Mouse (Mus musculus): Measurements from ENCODE around the gene St8sia4. TPM values are rescaled to one million over a fixed set of nuclear protein-coding genes. Genes with fewer than 3 reads are reported as not detected.

St8sia4 gene
- polyA plus RNA-seq, 1 experiment, result not detected

DNA sequence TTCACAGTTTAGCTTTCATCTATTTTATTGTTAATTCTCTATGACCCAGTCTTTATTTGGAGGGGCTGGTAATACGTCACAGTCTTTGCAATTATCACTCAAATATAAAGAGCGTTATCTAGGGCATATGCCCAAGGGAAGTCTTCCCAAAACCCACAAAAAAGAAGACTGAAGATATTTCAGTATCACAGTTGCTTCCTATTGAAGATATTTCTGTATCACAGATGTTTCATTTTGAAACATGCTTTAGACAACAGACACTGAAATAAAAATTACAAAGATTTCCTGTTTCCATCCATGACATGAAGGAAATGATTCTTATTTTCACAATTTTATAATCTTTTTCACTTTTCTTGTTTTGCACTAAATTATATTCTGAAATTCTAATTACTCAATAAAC is 57.4 kb downstream of the St8sia4 start:
- TF ChIP-seq CTCF (IDR thresholded peaks at IDR 0.05; ENCODE audit: insufficient read depth, low read depth, low read length), result no peak
- no peak for TF ChIP-seq POLR2A (IDR thresholded peaks at IDR 0.05; ENCODE audit: insufficient read depth, low read depth, low read length)
- Histone ChIP-seq H3K4me1 (ENCODE audit: control insufficient read depth, insufficient read depth, low read length) (no peaks in the 10 kb centered on the region), H3K4me3 (ENCODE audit: insufficient read depth, low read depth, low read length) (no peak overlapping the region), H3K27ac (ENCODE audit: insufficient read depth, low read depth, low read length) (no peak overlapping the region)
- 73% methylated on average over 2 of the region's 2 CpGs for WGBS

GRCm38 (mm10) chr1:95609045-95609444 is 58.3 kb downstream of the St8sia4 start:
- no peak overlapping the region for H3K4me3 ChIP-seq (ENCODE audit: insufficient read depth, low read depth, low read length)
- no peaks in the 10 kb centered on the region for H3K4me1 ChIP-seq (ENCODE audit: control insufficient read depth, insufficient read depth, low read length)
- H3K27ac ChIP-seq (ENCODE audit: insufficient read depth, low read depth, low read length), result no peak overlapping the region
- 89% methylated on average over 5 of the region's 5 CpGs for WGBS
- TF ChIP-seq POLR2A (IDR thresholded peaks at IDR 0.05; ENCODE audit: insufficient read depth, low read depth, low read length) (no peak), CTCF (IDR thresholded peaks at IDR 0.05; ENCODE audit: insufficient read depth, low read depth, low read length) (no peak)

GRCm38 (mm10) chr1:95605458-95605857 is 61.9 kb downstream of the St8sia4 start:
- Histone ChIP-seq H3K4me1 (ENCODE audit: control insufficient read depth, insufficient read depth, low read length) (no peaks in the 10 kb centered on the region), H3K4me3 (ENCODE audit: insufficient read depth, low read depth, low read length) (no peak overlapping the region), H3K27ac (ENCODE audit: insufficient read depth, low read depth, low read length) (no peak overlapping the region)
- TF ChIP-seq CTCF (IDR thresholded peaks at IDR 0.05; ENCODE audit: insufficient read depth, low read depth, low read length) (no peak), POLR2A (IDR thresholded peaks at IDR 0.05; ENCODE audit: insufficient read depth, low read depth, low read length) (no peak)
- WGBS, result 92% methylated on average over 2 of the region's 2 CpGs

GRCm38 (mm10) chr1:95598108-95598507 is 69.3 kb downstream of the St8sia4 start:
- Histone ChIP-seq H3K4me1 (ENCODE audit: control insufficient read depth, insufficient read depth, low read length) (no peaks in the 10 kb centered on the region), H3K4me3 (ENCODE audit: insufficient read depth, low read depth, low read length) (no peak overlapping the region), H3K27ac (ENCODE audit: insufficient read depth, low read depth, low read length) (no peak overlapping the region)
- WGBS, result 91% methylated on average over 1 of the region's 1 CpGs
- TF ChIP-seq POLR2A (IDR thresholded peaks at IDR 0.05; ENCODE audit: insufficient read depth, low read depth, low read length) (no peak), CTCF (IDR thresholded peaks at IDR 0.05; ENCODE audit: insufficient read depth, low read depth, low read length) (no peak)

DNA sequence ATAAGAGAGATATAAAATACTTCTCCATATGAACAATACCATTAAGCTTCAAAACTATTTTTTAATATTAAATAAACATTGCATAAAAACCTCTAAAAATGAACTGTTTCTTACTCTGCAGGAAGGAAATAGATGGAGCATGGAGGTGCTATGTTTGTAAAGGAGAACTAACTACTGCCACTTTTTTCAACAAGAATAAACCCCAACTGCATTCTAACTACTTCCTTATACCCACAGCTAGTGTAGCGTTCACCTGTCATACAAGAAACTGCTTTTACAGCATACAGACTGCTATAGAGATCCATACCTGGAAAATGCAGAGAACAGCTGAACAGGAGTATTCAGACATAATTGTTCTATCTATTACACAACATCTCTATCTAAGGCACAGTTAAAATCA is 70.5 kb downstream of the St8sia4 start:
- no peak for TF ChIP-seq POLR2A (IDR thresholded peaks at IDR 0.05; ENCODE audit: insufficient read depth, low read depth, low read length)
- TF ChIP-seq CTCF (IDR thresholded peaks at IDR 0.05; ENCODE audit: insufficient read depth, low read depth, low read length), result no peak
- no peaks in the 10 kb centered on the region for H3K4me1 ChIP-seq (ENCODE audit: control insufficient read depth, insufficient read depth, low read length)
- H3K27ac ChIP-seq (ENCODE audit: insufficient read depth, low read depth, low read length), result no peak overlapping the region
- WGBS, result 92% methylated on average over 1 of the region's 1 CpGs
- no peak overlapping the region for H3K4me3 ChIP-seq (ENCODE audit: insufficient read depth, low read depth, low read length)

DNA sequence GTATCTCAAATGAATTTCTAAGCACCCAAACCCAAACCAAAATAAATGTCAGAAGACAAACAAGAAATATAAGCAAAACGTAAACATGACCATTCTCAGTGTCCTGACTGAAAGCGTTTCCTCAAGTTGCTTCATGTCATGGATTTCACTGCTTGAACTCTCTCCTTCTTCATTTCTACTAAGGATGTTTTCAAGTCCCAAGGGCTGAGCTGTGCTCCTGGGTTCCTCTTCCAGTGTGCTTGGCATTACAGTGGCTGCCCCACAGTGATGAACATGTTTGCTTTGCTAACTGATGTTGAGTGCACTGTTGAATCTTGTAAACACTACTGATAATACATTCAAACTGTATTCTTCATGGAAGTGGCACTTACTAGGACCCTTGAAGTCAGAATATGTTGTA is 76.3 kb downstream of the St8sia4 start:
- TF ChIP-seq POLR2A (IDR thresholded peaks at IDR 0.05; ENCODE audit: insufficient read depth, low read depth, low read length), result no peak
- Histone ChIP-seq H3K4me1 (ENCODE audit: control insufficient read depth, insufficient read depth, low read length) (no peaks in the 10 kb centered on the region), H3K27ac (ENCODE audit: insufficient read depth, low read depth, low read length) (no peak overlapping the region), H3K4me3 (ENCODE audit: insufficient read depth, low read depth, low read length) (no peak overlapping the region)
- WGBS, result 90% methylated on average over 2 of the region's 2 CpGs

GRCm38 (mm10) chr1:95590108-95590507 is 77.3 kb downstream of the St8sia4 start:
- no peak for TF ChIP-seq CTCF (IDR thresholded peaks at IDR 0.05; ENCODE audit: insufficient read depth, low read depth, low read length)
- no peak for TF ChIP-seq POLR2A (IDR thresholded peaks at IDR 0.05; ENCODE audit: insufficient read depth, low read depth, low read length)
- 84% methylated on average over 2 of the region's 2 CpGs for WGBS
- H3K27ac ChIP-seq (ENCODE audit: insufficient read depth, low read depth, low read length), result no peak overlapping the region

GRCm38 (mm10) chr1:95589471-95589870 is 77.9 kb downstream of the St8sia4 start:
- no peak overlapping the region for H3K4me3 ChIP-seq (ENCODE audit: insufficient read depth, low read depth, low read length)

More at GRCm38 (mm10) chr1:95590108-95590507, 77.3 kb downstream of the St8sia4 start:
- H3K4me3 ChIP-seq (ENCODE audit: insufficient read depth, low read depth, low read length), result no peak overlapping the region
- H3K4me1 ChIP-seq (ENCODE audit: control insufficient read depth, insufficient read depth, low read length), result no peaks in the 10 kb centered on the region

DNA sequence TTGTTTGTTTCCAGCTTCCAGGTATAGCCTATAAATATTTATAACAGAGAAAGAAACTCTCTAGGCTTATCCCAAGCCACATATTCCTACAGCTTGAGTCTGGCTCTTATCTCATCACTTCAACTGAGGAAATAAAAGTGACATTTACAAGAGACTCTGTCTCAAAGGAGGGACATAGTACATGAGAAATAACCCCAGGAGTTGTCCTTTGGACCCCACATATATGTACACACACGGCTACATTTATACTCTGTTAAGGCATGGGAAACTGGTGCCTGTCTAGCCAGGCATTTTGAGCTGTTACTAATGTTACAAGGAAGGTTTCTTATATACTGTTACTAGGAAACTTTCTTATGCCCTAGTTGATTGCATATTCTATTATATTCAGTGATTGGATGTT is 84.1 kb downstream of the St8sia4 start:
- 94% methylated on average over 1 of the region's 1 CpGs for WGBS
- H3K4me1 ChIP-seq (ENCODE audit: control insufficient read depth, insufficient read depth, low read length), result no peaks in the 10 kb centered on the region
- H3K4me3 ChIP-seq (ENCODE audit: insufficient read depth, low read depth, low read length), result no peak overlapping the region
- no peak overlapping the region for H3K27ac ChIP-seq (ENCODE audit: insufficient read depth, low read depth, low read length)
- TF ChIP-seq POLR2A (IDR thresholded peaks at IDR 0.05; ENCODE audit: insufficient read depth, low read depth, low read length) (no peak), CTCF (IDR thresholded peaks at IDR 0.05; ENCODE audit: insufficient read depth, low read depth, low read length) (no peak)

More at GRCm38 (mm10) chr1:95589471-95589870, 77.9 kb downstream of the St8sia4 start:
- no peaks in the 10 kb centered on the region for H3K4me1 ChIP-seq (ENCODE audit: control insufficient read depth, insufficient read depth, low read length)
- H3K27ac ChIP-seq (ENCODE audit: insufficient read depth, low read depth, low read length), result no peak overlapping the region
- TF ChIP-seq CTCF (IDR thresholded peaks at IDR 0.05; ENCODE audit: insufficient read depth, low read depth, low read length) (no peak), POLR2A (IDR thresholded peaks at IDR 0.05; ENCODE audit: insufficient read depth, low read depth, low read length) (no peak)

GRCm38 (mm10) chr1:95582264-95582663 is 85.1 kb downstream of the St8sia4 start:
- Histone ChIP-seq H3K4me3 (ENCODE audit: insufficient read depth, low read depth, low read length) (no peak overlapping the region), H3K27ac (ENCODE audit: insufficient read depth, low read depth, low read length) (no peak overlapping the region), H3K4me1 (ENCODE audit: control insufficient read depth, insufficient read depth, low read length) (no peaks in the 10 kb centered on the region)
- no peak for TF ChIP-seq POLR2A (IDR thresholded peaks at IDR 0.05; ENCODE audit: insufficient read depth, low read depth, low read length)
- 41% methylated on average over 1 of the region's 1 CpGs for WGBS
